Mouse (Mus musculus): ENCODE measurements around the gene Dctn5. TPM values are rescaled to one million over a fixed set of nuclear protein-coding genes. Genes with fewer than 3 reads are reported as not detected.

Gene Dctn5
- polyA plus RNA-seq, 3 experiments from 2014 or later, result 109 to 137 (median 111) TPM

DNA sequence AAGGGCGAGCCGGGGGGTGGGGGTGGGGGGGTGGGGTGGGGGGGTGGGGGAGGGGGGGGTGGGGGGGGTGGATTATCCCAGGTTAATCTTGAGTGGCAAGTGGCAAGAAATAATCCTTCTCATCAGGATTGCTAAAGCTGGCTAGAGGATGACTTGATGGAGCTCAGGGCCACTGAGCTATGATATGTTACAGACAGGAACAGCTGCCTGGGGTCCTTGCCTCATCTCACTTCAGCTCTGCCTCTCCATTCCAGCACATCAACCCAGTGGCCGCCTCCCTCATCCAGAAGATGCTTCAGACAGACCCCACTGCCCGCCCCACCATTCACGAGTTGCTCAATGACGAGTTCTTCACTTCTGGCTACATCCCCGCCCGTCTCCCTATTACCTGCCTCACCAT is 30.9 kb downstream of the Dctn5 start:
- ATAC-seq, result no peak

DNA sequence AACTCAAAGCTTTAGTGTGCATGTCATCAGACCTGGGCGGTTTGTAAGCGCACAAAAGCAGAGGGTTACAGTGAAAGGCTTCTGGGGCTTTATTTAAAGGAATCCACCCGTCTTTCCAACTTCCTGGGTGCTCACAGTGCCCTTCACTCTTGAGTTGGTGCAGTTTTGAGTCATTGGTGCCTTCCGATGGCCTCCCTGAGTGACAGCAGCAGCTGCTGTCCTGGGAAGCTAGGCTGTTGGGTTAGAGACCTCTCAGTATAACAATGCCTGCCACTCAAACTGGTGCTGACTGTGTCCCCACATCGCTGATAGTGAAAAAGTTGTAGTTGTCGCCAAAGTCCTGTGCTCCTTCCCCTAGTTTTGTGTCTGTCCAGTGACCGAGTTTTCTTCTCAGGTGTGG is 34.4 kb downstream of the Dctn5 start:
- ATAC-seq, result no peak

DNA sequence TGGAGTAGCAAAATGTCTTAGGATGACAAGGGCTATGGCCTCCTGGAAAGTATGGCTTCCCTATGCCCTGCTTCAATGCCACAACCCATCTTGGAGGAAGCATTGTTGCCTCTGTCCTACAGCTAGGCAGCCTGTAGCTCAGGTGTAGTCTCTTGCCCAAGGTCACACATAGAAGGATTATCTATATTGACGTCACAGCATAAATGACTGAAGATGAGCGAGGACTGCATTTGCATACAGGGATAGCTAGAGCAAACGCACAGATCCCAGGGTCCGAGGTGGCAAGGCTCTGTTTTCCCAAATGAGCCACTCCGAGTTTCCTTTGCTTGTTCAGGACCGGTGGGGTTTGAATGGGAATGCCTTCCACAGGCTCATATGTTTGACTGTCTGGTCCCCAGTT is 37.9 kb downstream of the Dctn5 start:
- ATAC-seq, result no peak

DNA sequence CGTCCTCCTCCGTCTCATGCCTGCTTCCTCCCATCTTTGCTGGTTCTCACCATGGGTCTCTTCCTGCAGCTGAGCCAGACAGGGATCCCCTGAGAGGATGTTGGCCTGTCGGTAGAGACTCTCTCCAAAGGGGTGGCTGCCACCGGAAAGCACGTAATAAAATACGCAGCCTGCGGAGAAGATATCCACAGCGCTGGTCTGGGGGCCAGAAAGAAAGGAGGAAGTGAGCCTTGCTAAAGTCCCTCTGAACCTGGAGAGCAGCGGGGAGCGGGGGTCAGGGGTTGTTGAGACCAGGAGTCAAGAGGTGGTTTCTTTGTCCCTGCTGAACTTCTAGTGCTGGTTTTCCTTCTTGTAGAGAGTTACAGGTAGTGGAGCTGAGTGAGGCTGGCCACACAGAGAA is 38.8 kb downstream of the Dctn5 start:
- ATAC-seq, result no peak

DNA sequence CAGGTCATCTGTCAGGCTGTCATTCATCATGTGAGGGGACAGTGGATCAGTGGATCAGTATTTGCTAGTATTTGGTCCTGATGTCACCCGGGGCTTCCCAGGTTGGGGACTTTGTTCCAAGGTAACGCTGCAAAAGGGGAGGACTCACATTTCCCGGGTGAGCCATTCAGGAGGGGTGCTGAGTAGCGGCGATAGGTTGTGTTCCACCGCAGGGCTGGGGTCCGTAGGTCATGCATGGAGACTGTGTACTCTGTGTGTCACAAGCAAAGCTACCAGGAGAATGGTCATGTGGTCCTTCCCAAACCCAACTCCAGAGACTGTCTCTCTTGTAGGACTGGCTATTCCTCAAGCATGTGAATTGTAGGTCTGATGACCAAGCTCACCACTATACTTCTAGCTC is 47.9 kb downstream of the Dctn5 start:
- ATAC-seq, result no peak

- ATAC-seq, result no peak
Measured at GRCm38 (mm10) chr7:122184569-122184968, 51.7 kb downstream of the Dctn5 start.

DNA sequence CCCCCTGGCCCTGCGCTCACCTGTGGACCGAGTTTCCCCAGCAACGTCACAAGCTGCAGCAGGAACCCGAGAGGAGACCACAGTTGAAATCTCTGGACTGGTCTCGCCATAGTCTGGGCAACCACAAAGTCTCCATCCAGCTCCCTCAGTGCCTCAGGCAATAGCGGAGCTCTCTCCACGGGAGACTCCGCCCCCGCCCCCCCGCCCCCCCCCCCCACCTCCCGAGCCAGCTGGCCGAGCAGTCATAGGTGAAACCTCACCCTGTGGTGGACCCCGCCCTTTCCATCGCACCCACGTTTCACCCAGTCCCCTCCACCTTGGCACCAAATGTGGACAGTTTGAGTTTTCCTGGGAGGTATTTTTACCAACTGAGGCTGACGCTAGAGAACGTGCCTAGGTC is 53.2 kb downstream of the Dctn5 start, which contains the start of gene Ern2:
Gene Ern2, minus strand, starts transcription at position 165 of the 400 bp plus-strand sequence.
- no peak for ATAC-seq

- ATAC-seq, result no peak
Measured at GRCm38 (mm10) chr7:122189484-122189883, 56.6 kb downstream of the Dctn5 start.

GRCm38 (mm10) chr7:122191097-122191496 is 58.3 kb downstream of the Dctn5 start:
- ATAC-seq, result no peak

- ATAC-seq, result no peak
Measured at GRCm38 (mm10) chr7:122193919-122194318, 61.1 kb downstream of the Dctn5 start.

DNA sequence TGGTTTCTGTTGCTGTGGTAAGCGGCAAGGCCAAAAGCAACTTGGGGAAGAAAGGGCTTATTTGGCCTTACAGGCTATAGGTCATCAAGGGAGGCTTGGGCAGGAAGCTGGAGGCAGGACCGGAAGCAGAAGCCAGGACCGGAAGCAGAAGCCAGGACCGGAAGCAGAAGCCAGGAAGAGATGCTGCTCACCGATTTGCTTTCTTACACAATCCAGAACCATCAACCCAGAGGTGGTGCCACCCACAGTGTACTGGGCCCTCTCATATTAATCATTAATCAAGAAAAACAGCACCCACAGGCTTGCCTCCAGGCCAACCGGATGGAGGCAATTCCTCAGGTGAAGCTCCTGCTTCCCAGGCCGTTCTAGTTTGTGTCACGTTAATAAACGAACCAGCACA is 63.9 kb downstream of the Dctn5 start:
- ATAC-seq, result no peak

DNA sequence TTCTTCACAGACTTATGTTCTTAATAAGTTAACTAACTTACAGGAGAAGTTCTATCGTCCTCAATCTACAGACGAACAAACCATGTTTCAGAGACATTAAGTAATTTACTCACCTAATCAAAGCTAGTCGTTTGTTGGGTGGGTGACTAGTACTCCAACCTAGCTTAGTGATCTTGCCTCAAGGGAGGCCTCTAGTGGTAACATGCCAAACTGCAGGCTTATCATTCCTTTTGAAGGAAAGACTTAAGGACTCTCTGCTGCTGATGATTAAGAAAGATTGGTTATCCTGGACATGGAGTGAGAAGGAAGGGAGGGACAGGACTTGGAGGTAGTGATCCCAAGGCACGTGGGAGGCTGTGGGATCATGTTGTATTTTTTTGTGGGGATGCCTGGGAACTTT is 64.5 kb downstream of the Dctn5 start:
- peak; percentile 56 for ATAC-seq

Other genes with a start within 250 kb of the Dctn5 start
- gene Cog7, start 151.3 kb upstream of the Dctn5 start, polyA plus RNA-seq (2017; shearing (Covaris generic)), result 1 to 10 TPM; 4.6 to 9.4 (median 8.5) TPM
- gene Gga2, start 111.8 kb upstream of the Dctn5 start, polyA plus RNA-seq (2017; shearing (Covaris generic)), result 1 to 10 TPM in 2 of 3 experiments, under 1 TPM in 1; 0.92 to 1.6 (median 1.1) TPM
- gene Ubfd1, start 65.9 kb upstream of the Dctn5 start, polyA plus RNA-seq (2017; shearing (Covaris generic)), result 10 to 100 TPM in 2 of 3 experiments, 1 to 10 TPM in 1; 9.1 to 14.3 (median 10.4) TPM
- gene Ears2, start 65.8 kb upstream of the Dctn5 start, polyA plus RNA-seq (2017; shearing (Covaris generic)), result 1 to 10 TPM; 2.4 to 7.1 (median 4.9) TPM
- 100 to 1,000 TPM; 134 to 182 (median 141) TPM for gene Ndufab1, start 31.2 kb upstream of the Dctn5 start, polyA plus RNA-seq (2017; shearing (Covaris generic))
- gene Palb2, start 56 bp upstream of the Dctn5 start, polyA plus RNA-seq (2017; shearing (Covaris generic)), result 10 to 100 TPM in 2 of 3 experiments, 1 to 10 TPM in 1; 7.0 to 14.6 (median 11.6) TPM
- gene Plk1, start 26.4 kb downstream of the Dctn5 start, polyA plus RNA-seq (2017; shearing (Covaris generic)), result 10 to 100 TPM in 1 of 3 experiments, 1 to 10 TPM in 2; 3.8 to 52.8 (median 5.5) TPM
- gene Ern2, start 53.2 kb downstream of the Dctn5 start, polyA plus RNA-seq (2017; shearing (Covaris generic)), result not detected
- gene Chp2, start 86.5 kb downstream of the Dctn5 start, polyA plus RNA-seq (2017; shearing (Covaris generic)), result not detected
- gene Prkcb, start 155.7 kb downstream of the Dctn5 start, polyA plus RNA-seq (2017; shearing (Covaris generic)), result 10 to 100 TPM; 45.1 to 89.5 (median 71.9) TPM

Measured in inflammation-experienced regulatory T-cells, adult 6 months (primary cell).